Comparison of ENCODE assay signal across 24 mouse cellular contexts in the genomic region with DNA sequence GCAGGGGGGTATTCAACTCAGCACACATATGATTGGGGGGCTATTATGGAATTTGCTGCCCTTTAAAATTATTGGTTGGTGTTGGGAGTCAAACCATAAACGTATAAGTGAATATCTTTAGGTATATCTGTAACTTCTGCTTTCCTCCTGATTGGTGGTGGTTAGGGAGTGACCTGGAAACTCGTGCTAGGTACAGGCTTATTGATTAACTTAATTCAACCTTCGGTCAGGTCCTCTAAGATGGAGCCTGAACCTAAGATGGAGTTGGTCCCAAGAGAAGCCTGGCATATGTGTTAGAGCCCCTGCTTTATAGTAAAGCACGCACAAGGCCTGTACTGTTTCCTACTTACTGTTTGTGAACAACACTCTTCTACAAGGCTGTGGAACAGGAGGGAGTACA. TPM values are rescaled to one million over a fixed set of nuclear protein-coding genes. Genes with fewer than 3 reads are reported as not detected.
"Had no signal": no experiment of that assay in that cellular context is flagged by ENCODE, and none has a peak within 500 bp of the region (broad histone marks: within the 10 kb centered on the region; RNA-seq: fewer than 3 reads in every experiment).

No protein-coding gene starts in this region.

- ATAC-seq: midbrain, embryonic 13.5 days; midbrain, embryonic 15.5 days had no signal

- H3K36me3 ChIP-seq: midbrain, embryonic 10.5 days; midbrain, embryonic 13.5 days; midbrain, embryonic 15.5 days; neural tube, embryonic 13.5 days; neural tube, embryonic 15.5 days had no signal

- H3K4me1 ChIP-seq: midbrain, embryonic 10.5 days; midbrain, embryonic 13.5 days; midbrain, embryonic 15.5 days; neural tube, embryonic 13.5 days had no signal

- H3K27ac ChIP-seq: midbrain, embryonic 10.5 days; midbrain, embryonic 13.5 days; midbrain, embryonic 15.5 days; neural tube, embryonic 13.5 days; neural tube, embryonic 15.5 days had no signal

- H3K9me3 ChIP-seq: midbrain, embryonic 10.5 days; midbrain, embryonic 13.5 days; midbrain, embryonic 15.5 days; neural tube, embryonic 13.5 days; neural tube, embryonic 15.5 days had no signal

- H3K27me3 ChIP-seq: midbrain, embryonic 13.5 days; midbrain, embryonic 15.5 days; neural tube, embryonic 13.5 days; neural tube, embryonic 15.5 days had no signal

- H3K4me3 ChIP-seq: midbrain, embryonic 10.5 days; midbrain, embryonic 13.5 days; midbrain, embryonic 15.5 days; myocyte; neural tube, embryonic 13.5 days; neural tube, embryonic 15.5 days had no signal

- H3K4me2 ChIP-seq: lung, embryonic 14.5 days; midbrain, embryonic 13.5 days; midbrain, embryonic 15.5 days; neural tube, embryonic 13.5 days; neural tube, embryonic 15.5 days had no signal

- H3K9ac ChIP-seq: lung, embryonic 14.5 days; midbrain, embryonic 13.5 days; midbrain, embryonic 15.5 days; neural tube, embryonic 13.5 days; neural tube, embryonic 15.5 days had no signal

- DNase-seq: lung, adult 18-20 months; lung, embryonic 14.5 days; lung, postnatal 10 days; lung, postnatal 4 days; retina, postnatal 1 day; right cerebral cortex, adult 18-20 months; right cerebral cortex, postnatal 25 days; right cerebral cortex, postnatal 4 days; spleen, adult 18-20 months; thymus, adult 18-20 months; thymus, postnatal 14 days; thymus, postnatal 36 days had no signal

RNA-seq across cellular contexts. Expression of a gene that starts 46.7 kb away (rescaled TPM):
- total RNA-seq: megakaryocyte, adult 5-6 weeks; megakaryocyte-erythroid progenitor cell, adult 5-6 weeks had no signal
- polyA plus RNA-seq: lung, embryonic 14.5 days; lung, embryonic 16.5 days; midbrain, embryonic 10.5 days; midbrain, embryonic 13.5 days; midbrain, embryonic 15.5 days; neural tube, embryonic 11.5 days; neural tube, embryonic 13.5 days; stomach, embryonic 14.5 days; thymus, postnatal 0 days had no signal
